ENCODE assay signal across 8 mouse cellular contexts in the genomic region with DNA sequence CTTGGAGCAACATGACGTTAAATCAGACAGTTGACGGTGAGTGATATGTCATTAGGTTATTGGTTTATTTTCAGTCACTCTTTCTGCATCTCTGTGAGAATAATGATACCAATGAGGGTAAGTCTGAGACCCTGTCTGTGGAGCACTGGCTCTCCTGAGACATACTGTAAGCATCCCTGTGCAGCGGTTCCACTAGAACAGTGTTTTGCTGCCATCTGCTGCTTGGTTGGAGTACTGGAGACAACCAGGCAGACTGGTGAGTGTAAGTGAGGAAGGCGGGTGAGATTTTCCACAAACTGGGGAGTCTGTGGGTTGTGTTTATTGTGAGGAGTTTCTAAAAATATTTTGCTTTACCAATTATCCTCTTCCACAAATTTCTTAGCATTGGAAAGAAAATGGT.
DNase-seq lines count a peak whose midpoint lies in the region; ATAC-seq and TF ChIP-seq lines count a peak whose summit lies in the region.

No protein-coding gene starts in this region.

- 0 out of 2 replicates have a peak, but pooled peaks have one; percentile 17 for TF ChIP-seq CTCF in G1E (IDR thresholded peaks at IDR 0.05; ENCODE audit: low read depth, low read length)
- TF ChIP-seq CTCF in lung, embryonic 14.5 days (IDR thresholded peaks at IDR 0.05; ENCODE audit: low read depth): peak; percentile 96

- WGBS in lung, embryonic 14.5 days: 37% methylated on average over 4 of the region's 4 CpGs

- H3K27me3 ChIP-seq in G1E (ENCODE audit: insufficient read depth, low read length): peaks cover 8% of the 10 kb centered on the region; the same call in 1 of the 2 replicates
- H3K27me3 ChIP-seq in lung, embryonic 14.5 days (ENCODE audit: insufficient read depth, low read length): no peaks in the 10 kb centered on the region

- no peaks in the 10 kb centered on the region for H3K9me3 ChIP-seq in G1E (replicated peaks)
- no peaks in the 10 kb centered on the region for H3K9me3 ChIP-seq in lung, embryonic 14.5 days (ENCODE audit: low read depth, low read length)

- H3K9ac ChIP-seq in lung, embryonic 14.5 days: no peak overlapping the region

- no peaks in the 10 kb centered on the region for H3K36me3 ChIP-seq in G1E (replicated peaks)
- no peaks in the 10 kb centered on the region for H3K36me3 ChIP-seq in lung, embryonic 14.5 days (ENCODE audit: insufficient read depth)

- no peak overlapping the region for H3K27ac ChIP-seq in lung, embryonic 14.5 days (ENCODE audit: low read depth)

- ATAC-seq in G1E (ENCODE audit: extremely low read depth, insufficient number of reproducible peaks, low FRiP score, poor library complexity, severe bottlenecking): peak; percentile 54; the same call in 1 of the 2 replicates
- ATAC-seq in lung, embryonic 14.5 days (ENCODE audit: insufficient read depth): peak; percentile 70

- H3K4me3 ChIP-seq in G1E (ENCODE audit: low read depth, low read length): no peak overlapping the region
- H3K4me3 ChIP-seq in lung, embryonic 14.5 days (ENCODE audit: low read depth, low read length): no peak overlapping the region

- no peak overlapping the region for H3K4me2 ChIP-seq in lung, embryonic 14.5 days

- DNase-seq in G1E (ENCODE audit: low spot score): peak; percentile 15
- DNase-seq in brain, embryonic 18.5 days (ENCODE audit: low read depth, low spot score): peak; percentile 51
- peak; percentile 38 for DNase-seq in fibroblast of lung, adult 2 months (ENCODE audit: low read depth)
- peak; percentile 72 to 87 for DNase-seq in heart, postnatal 14 days
- peak; percentile 84 for DNase-seq in layer of hippocampus, adult 11-12 months (ENCODE audit: low spot score)
- peak; percentile 93 for DNase-seq in lung, embryonic 14.5 days
- peak; percentile 61 for DNase-seq in retina, adult 2 months (ENCODE audit: low read depth, low spot score)
- peak; percentile 34 for DNase-seq in urinary bladder, adult 2 months (ENCODE audit: low spot score)

- no peaks in the 10 kb centered on the region; the same call in 1 of the 2 replicates for H3K4me1 ChIP-seq in G1E (ENCODE audit: insufficient read depth, low read depth, low read length)
- no peaks in the 10 kb centered on the region for H3K4me1 ChIP-seq in lung, embryonic 14.5 days (ENCODE audit: insufficient read depth)

- intact Hi-C loops in heart, postnatal 14 days (cut with DNase I): loop anchor here (1.0 kb wide), 1 partner anchor 136 kb away; no protein-coding TSS in a partner anchor

Comparison
In these comparisons a context has a peak if more than half of its experiments do, and no peak if none do; other contexts are left out.
1. DNase-seq: peak in every context shown above with its lines; median percentile 93 in lung, embryonic 14.5 days; 84 in layer of hippocampus, adult 11-12 months; 80 in heart, postnatal 14 days; 61 in retina, adult 2 months; 51 in brain, embryonic 18.5 days; 38 in fibroblast of lung, adult 2 months; 34 in urinary bladder, adult 2 months; 15 in G1E.